Mouse (Mus musculus) heart, adult 2 months (tissue): ENCODE measurements at regions not wholly inside any gene's neighbourhood (a gene's known extent, or its start where the extent isn't known, plus 50 kb on each side); places are given as distances from the start of the nearest gene placed in this dataset.

ENCODE experiments used
- CTCF ChIP-seq: fragments of 200-600 bp; IDR thresholded peaks from 2 replicates; pipeline ENCODE4 v1.8.1; 2022; ENCODE audit warnings: antibody characterized with exemption, mild to moderate bottlenecking, moderate library complexity
- EP300 ChIP-seq: fragments of 200-500 bp; IDR thresholded peaks from 2 replicates; pipeline ENCODE4 v1.6.1; 2011; ENCODE audit warnings: low read depth, low read length, control low read depth; ENCODE audit not compliant: insufficient read depth
- POLR2A ChIP-seq: fragments of 200-500 bp; IDR thresholded peaks from 2 replicates; pipeline ENCODE4 v1.6.1; 2011; ENCODE audit warnings: mild to moderate bottlenecking, low read depth, low read length, control low read depth; ENCODE audit not compliant: insufficient read depth

DNA sequence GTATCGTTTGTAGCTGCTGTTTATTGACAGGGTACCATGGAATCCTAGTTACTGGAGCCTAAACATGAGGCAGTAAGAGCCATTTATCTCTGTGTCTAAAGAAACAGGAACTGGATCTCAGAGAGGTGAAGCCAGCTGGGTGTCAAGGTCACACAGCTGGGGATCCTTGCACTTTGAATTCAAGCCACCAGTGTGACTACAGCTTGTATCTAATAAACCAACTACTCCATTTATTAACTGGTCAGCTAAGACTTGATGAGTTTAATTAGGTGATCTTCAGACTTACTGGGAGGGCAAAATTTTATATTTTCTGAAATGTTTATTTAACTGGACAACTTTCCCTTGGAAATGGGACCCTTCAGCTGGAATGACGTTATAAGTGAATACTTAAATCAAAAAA lies 577.5 kb upstream of the Sox9 start:
- TF ChIP-seq CTCF = no peak
- TF ChIP-seq EP300 = no peak
- no peak for TF ChIP-seq POLR2A
